Mouse (Mus musculus) embryonic facial prominence, embryonic 12.5 days (tissue): Measurements from ENCODE around the gene Cdkn2a. TPM values are rescaled to one million over a fixed set of nuclear protein-coding genes. Genes with fewer than 3 reads are reported as not detected.
A peak's percentile ranks its signal among the peaks of the same experiment; 100 is the strongest.

Experiments used
- ATAC-seq: fragments of 200-750 bp; cut with Nextera tagmentation; 2 replicates; pipeline ENCODE4 v1.8.0; 2017; ENCODE audit not compliant: insufficient number of reproducible peaks, insufficient read depth, low FRiP score, low TSS enrichment
- H3K27ac ChIP-seq: fragments of 300-500 bp; sonication (generic); 2 replicates; pipeline ENCODE4 v1.5.1; 2016; ENCODE audit warnings: mild to moderate bottlenecking
- H3K27me3 ChIP-seq: fragments of 300-500 bp; sonication (generic); 2 replicates; pipeline ENCODE4 v1.6.1; 2016; ENCODE audit warnings: mild to moderate bottlenecking, moderate library complexity
- H3K36me3 ChIP-seq: fragments of 300-500 bp; sonication (generic); 2 replicates; pipeline ENCODE4 v1.6.1; 2016; ENCODE audit warnings: mild to moderate bottlenecking
- H3K4me1 ChIP-seq: fragments of 300-500 bp; sonication (generic); 2 replicates; pipeline ENCODE4 v1.6.1; 2016
- H3K4me2 ChIP-seq: fragments of 300-500 bp; sonication (generic); replicated peaks from 2 replicates; pipeline ENCODE4 v1.6.1; 2016; ENCODE audit warnings: mild to moderate bottlenecking, moderate library complexity
- H3K4me3 ChIP-seq: fragments of 300-500 bp; sonication (generic); 2 replicates; pipeline ENCODE4 v1.5.1; 2016; ENCODE audit warnings: mild to moderate bottlenecking
- H3K9ac ChIP-seq: fragments of 300-500 bp; sonication (generic); 2 replicates; pipeline ENCODE4 v1.6.1; 2016; ENCODE audit warnings: mild to moderate bottlenecking, moderate library complexity
- H3K9me3 ChIP-seq: fragments of 300-500 bp; sonication (generic); 2 replicates; pipeline ENCODE4 v1.6.1; 2016; ENCODE audit warnings: mild to moderate bottlenecking, moderate library complexity
- WGBS: fragments of 180-500 bp; shearing (Covaris S2); methylation state at CpG from one replicate; pipeline ENCODE4 v1.1.7; 2016; 5-methylcytosine and 5-hydroxymethylcytosine counted together
- polyA plus RNA-seq: library from polyadenylated mRNA; unstranded; fragments of >200 nt; fragmentation: Nextera tagmentation; extraction: Ambion mirVana; gene quantifications from 2 replicates; pipeline ENCODE4 v1.2.1, GENCODE M21; 2016

The Cdkn2a gene
- not detected in 2 replicates for polyA plus RNA-seq

DNA sequence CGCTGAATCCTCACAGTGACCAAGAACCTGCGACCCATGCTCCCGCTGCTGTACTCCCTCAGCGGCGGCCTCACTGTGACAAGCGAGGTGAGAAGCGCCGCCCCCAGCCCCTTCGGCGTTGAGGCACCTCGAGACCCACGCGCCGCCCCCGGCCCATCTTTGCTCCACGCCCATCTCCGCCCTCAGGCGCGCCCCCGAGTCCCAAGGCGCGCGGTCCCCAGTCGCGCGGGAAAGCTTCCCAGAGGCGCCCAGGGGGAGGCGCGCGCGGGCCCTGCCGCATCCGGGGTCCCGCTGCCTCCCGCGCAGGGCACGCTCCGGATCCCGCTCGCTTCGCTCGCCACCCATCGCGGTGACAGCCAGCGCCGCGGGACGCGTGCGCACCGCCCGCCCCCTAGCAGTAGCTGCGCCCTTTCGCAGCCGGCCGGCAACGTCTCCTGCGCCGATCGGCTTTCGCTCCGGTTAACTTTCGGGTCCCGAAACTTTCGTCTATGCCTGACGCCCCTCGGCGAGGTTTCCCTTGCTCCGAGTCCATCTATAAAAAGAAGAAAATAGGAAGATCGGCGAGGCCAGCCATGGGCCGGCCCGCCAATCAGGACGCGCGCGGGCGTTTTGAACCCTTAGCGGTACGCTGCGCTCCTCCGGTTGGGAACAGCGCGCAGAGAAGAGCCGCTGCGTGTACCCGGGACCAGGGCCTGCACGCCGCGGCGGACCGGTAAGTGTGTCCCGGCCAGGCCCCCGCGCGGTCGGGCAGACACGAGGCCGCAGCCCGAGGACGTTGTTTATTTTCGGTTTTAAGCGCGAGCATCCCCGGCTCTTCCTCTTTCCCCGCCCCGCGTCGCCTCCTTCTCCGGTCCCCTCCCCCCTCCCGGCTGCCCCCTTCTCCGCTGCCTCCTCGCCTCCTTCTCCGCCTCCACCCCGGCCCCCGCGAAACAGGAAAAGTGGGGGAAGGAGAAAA, at the start of gene Cdkn2a:
TSS of gene Cdkn2a (minus strand) at position 168 of the 955 bp plus-strand sequence.
- Histone ChIP-seq H3K9me3 (no peaks in the 10 kb centered on the region), H3K4me2 (peak within 1 kb of the TSS; percentile 96), H3K4me3 (peak within 1 kb of the TSS; percentile 50), H3K36me3 (no peaks in the 10 kb centered on the region), H3K27ac (no peak within 1 kb of the TSS), H3K9ac (peak within 1 kb of the TSS; percentile 43), H3K4me1 (peaks cover 6% of the 10 kb centered on the region), H3K27me3 (peaks cover 85% of the 10 kb centered on the region)
- peak; percentile 64 for ATAC-seq
- under 1% methylated on average over 106 of the region's 117 CpGs for WGBS

DNA sequence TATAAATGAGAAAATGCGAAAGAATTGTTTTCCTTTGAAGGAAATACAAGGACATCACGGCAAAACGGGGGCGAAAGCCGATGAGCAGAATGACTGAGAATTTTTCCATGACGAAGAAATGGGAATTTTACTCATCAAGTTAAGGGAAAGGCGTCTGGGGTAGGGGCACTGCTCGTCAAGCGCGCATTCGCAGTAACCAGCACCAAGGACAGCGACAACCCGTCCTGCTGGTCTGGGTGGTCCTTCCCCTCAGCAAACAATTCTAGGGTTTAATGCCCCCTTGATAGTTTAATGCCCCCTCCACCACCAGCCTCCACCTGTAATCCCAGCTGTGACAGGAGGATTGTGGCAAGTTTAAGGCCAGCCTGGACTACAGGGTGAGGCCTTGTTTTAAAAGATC, 19.0 kb upstream of the Cdkn2a start:
- no peak overlapping the region for H3K4me2 ChIP-seq
- H3K4me1 ChIP-seq = peaks cover 8% of the 10 kb centered on the region; the same call in 1 of the 2 replicates
- H3K9me3 ChIP-seq = no peaks in the 10 kb centered on the region
- no peak for ATAC-seq
- 7% methylated on average over 13 of the region's 13 CpGs for WGBS
- H3K9ac ChIP-seq = no peak overlapping the region
- H3K36me3 ChIP-seq = no peaks in the 10 kb centered on the region
- peaks cover 46% of the 10 kb centered on the region for H3K27me3 ChIP-seq
- no peak overlapping the region for H3K27ac ChIP-seq
- H3K4me3 ChIP-seq = no peak overlapping the region

DNA sequence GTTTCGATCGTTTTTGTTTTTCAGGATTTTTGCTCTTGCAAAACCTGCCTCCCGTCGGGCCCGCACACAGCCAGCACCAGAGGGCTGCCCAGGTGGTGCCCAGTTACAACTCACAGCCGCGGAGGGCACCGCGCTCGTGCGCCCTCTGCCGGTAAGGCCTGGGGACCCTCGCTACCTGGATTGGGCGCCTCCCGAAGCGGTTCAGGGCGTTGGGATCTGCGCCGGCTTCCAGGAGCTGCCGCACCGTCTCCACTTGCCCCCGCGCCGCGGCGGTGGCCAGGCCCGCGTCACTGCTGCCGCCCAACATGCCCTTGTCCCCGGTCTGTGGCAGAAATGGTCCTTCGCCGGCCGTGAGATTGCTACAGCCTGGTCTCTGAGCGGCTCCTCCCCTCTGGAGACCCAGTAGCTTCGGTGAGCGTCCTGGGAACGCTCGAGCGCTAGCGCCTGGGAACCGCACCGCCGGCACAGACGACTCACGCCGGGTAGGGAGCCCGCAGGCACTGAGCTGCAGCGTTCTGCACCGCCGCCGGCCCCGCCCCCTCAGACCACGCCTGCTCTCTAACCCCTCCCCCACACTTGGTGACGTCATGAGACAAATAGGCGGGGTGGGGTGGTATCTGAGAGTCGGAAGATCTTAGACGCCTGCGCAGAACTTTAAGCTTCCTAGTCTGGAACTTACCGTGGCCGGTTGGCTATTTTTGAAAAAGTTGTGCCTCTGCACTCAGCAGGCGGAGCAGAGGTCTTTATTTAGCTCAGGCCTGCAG, 16.2 kb upstream of the Cdkn2a start, which contains the start of gene Cdkn2b:
TSS of gene Cdkn2b (minus strand) at position 549 of the 764 bp plus-strand sequence.
- H3K9ac ChIP-seq = no peak within 1 kb of the TSS
- no peak within 1 kb of the TSS for H3K27ac ChIP-seq
- H3K9me3 ChIP-seq = no peaks in the 10 kb centered on the region
- H3K4me3 ChIP-seq = peak within 1 kb of the TSS; percentile 44
- no peaks in the 10 kb centered on the region for H3K36me3 ChIP-seq
- H3K4me1 ChIP-seq = peaks cover 8% of the 10 kb centered on the region; the same call in 1 of the 2 replicates
- under 1% methylated on average over 61 of the region's 61 CpGs for WGBS
- H3K4me2 ChIP-seq = peak within 1 kb of the TSS; percentile 92
- H3K27me3 ChIP-seq = peaks cover 72% of the 10 kb centered on the region
- ATAC-seq = peak; percentile 90

DNA sequence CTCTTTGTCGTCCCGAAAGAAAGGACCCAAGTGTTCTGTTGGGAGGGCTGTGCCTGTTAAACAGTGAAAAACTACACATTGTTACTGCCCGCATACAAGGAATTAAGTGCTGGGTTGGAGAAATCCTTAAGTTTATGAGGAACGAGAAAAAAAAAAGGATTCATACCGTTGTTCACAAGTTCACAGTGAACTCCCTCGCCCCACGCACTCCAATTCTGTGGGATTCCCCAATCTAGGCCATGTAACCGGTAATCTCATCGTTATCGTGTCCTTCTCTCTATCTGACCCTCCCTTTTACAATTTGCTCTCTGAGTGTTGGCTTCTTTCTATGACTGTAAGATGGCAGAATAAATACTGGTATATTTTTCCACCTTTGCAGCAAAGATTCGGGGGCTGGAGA, 15.5 kb upstream of the Cdkn2a start:
- under 1% methylated on average over 11 of the region's 11 CpGs for WGBS
- H3K36me3 ChIP-seq = no peaks in the 10 kb centered on the region
- no peak overlapping the region for H3K27ac ChIP-seq
- H3K4me3 ChIP-seq = peak overlapping the region; percentile 44; the same call in 1 of the 2 replicates
- peaks cover 8% of the 10 kb centered on the region; the same call in 1 of the 2 replicates for H3K4me1 ChIP-seq
- H3K9me3 ChIP-seq = no peaks in the 10 kb centered on the region
- peaks cover 77% of the 10 kb centered on the region for H3K27me3 ChIP-seq
- peak overlapping the region; percentile 92 for H3K4me2 ChIP-seq
- ATAC-seq = no peak
- no peak overlapping the region for H3K9ac ChIP-seq

DNA sequence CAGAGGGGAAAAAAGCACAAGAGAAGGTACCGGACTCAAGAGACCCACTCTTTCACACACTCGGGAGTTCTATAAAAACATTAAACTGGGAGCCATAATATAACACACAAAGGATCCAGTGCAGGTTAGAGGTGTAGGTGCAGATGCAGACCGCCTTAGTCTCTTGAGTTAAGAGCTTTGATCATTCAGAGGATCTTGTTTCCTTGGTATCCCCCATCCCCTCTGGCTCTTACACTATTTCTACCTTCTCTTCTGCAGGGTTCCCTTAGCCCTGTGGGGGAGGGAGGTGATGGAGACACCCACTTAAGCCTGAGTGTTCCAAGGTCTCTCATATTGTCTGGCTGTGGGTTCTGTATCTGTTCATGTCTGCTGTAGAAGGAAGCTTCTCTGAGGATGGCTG, 13.5 kb upstream of the Cdkn2a start:
- 9% methylated on average over 3 of the region's 3 CpGs for WGBS
- peaks cover 11% of the 10 kb centered on the region; the same call in 1 of the 2 replicates for H3K4me1 ChIP-seq
- no peaks in the 10 kb centered on the region for H3K36me3 ChIP-seq
- no peak overlapping the region for H3K4me2 ChIP-seq
- no peak overlapping the region for H3K9ac ChIP-seq
- ATAC-seq = no peak
- H3K27ac ChIP-seq = no peak overlapping the region
- no peak overlapping the region for H3K4me3 ChIP-seq
- no peaks in the 10 kb centered on the region for H3K9me3 ChIP-seq
- H3K27me3 ChIP-seq = peaks cover 90% of the 10 kb centered on the region

DNA sequence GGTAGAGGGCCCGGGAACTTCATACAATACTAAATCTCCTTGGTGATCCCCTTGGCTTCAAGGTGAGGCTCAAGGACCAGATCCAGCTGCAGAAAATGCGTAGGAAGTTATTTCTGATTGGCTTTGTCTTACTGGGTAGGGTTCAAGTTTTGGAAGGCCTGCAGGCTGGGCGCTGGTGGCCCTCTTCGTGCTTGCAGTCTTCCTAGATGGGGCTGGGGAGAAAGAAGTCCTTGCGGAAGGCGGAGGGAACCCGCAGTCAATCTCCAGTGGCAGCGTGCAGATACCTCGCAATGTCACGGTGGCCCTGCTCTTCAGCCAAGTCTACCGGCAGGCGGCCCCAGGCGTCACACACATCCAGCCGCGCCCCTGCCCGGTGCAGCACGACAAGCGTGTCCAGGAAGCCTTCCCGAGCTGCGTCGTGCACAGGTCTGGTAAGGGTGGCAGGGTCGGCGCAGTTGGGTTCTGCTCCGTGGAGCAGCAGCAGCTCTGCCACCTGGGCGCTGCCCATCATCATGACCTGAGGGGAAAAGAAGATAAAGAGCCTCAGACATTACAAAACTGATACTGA, 12.4 kb upstream of the Cdkn2a start:
- Histone ChIP-seq H3K4me1 (peaks cover 11% of the 10 kb centered on the region; the same call in 1 of the 2 replicates), H3K9ac (no peak overlapping the region), H3K27ac (no peak overlapping the region), H3K36me3 (no peaks in the 10 kb centered on the region), H3K4me2 (no peak overlapping the region), H3K4me3 (no peak overlapping the region), H3K27me3 (peaks cover 86% of the 10 kb centered on the region), H3K9me3 (no peaks in the 10 kb centered on the region)
- no peak for ATAC-seq
- WGBS = under 1% methylated on average over 25 of the region's 25 CpGs

DNA sequence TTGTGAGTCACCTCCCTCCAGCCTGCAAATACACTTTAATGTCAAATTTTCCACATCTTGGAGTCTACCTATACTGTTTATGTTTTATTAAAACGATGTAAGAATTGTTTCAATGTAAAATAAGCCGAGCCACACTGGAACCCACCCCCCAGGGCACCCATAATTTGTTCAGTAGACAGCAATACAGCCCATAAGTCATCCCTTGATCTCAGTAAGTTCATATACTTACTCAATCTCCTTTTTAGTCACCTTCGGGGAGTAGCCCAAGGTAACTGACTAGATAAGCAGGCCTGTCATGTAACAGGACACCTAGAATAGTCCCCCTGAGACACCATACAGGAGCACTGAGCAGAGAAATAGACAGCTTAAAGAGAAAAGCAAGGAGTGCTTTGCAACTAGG, 11.2 kb upstream of the Cdkn2a start:
- Histone ChIP-seq H3K4me3 (no peak overlapping the region), H3K9me3 (no peaks in the 10 kb centered on the region), H3K27me3 (peaks cover 81% of the 10 kb centered on the region), H3K4me1 (peaks cover 9% of the 10 kb centered on the region; the same call in 1 of the 2 replicates), H3K9ac (no peak overlapping the region), H3K36me3 (no peaks in the 10 kb centered on the region), H3K27ac (no peak overlapping the region), H3K4me2 (no peak overlapping the region)
- WGBS = 5% methylated on average over 3 of the region's 3 CpGs
- no peak for ATAC-seq

DNA sequence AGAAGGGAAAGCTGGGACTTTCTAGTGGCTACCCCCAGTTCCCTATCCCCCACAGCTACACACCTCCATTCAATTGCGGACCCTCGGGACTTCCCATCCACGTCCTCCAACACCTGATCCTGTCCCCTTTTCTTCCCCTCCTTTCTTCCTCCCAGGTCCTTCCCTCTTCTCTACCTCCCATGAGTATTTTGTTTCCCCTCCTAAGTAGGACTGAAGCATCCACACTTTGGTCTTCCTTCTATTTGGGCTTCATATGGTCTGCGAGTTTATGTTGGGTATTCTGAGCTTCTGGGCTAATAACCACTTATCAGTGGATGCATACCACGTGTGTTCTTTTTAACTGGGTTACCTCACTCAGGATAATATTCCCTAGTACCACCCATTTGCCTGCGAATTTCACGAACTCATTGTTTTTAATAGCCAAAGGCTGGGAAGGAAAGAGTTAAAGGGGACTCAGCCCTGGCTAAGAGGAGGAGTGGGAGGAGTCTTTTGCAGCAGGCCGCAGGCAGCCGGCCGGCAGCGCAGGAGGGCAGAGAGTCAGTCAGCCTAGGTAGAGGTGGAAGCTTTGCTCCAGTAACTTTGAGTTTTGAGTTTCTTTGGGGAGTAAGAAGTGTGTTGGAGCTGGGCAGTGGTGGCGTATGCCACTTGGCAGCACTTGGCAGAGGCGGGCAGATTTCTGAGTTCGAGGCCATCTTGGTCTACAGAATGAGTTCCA, 9.0 kb upstream of the Cdkn2a start:
- ATAC-seq = 0 out of 2 replicates have a peak, but pooled peaks have one; percentile 56
- Histone ChIP-seq H3K27me3 (peaks cover 81% of the 10 kb centered on the region), H3K4me1 (peaks cover 3% of the 10 kb centered on the region; the same call in 1 of the 2 replicates), H3K36me3 (no peaks in the 10 kb centered on the region), H3K9ac (no peak overlapping the region), H3K4me3 (no peak overlapping the region), H3K9me3 (no peaks in the 10 kb centered on the region), H3K4me2 (no peak overlapping the region), H3K27ac (no peak overlapping the region)
- 1% methylated on average over 14 of the region's 14 CpGs for WGBS

DNA sequence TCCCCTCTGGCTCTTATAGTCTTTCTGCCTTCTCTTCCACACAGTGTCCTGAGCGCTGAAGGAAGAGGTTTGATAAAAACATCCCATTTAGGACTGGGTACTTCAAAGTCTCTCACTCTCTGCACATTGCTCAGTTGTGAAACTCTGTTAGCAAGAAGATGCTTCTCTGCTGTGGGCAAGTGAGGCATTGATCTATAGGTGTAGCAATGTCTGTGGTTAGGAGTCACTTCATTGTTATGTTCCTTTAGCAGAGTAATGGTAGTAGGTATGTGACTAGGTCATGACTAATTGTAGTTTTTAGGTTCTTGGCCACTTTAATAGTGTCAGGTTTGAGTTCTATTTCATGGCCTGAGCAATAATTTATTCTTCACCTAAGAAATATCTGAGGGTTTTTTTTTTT, 7.7 kb upstream of the Cdkn2a start:
- 6% methylated on average over 1 of the region's 1 CpGs for WGBS
- Histone ChIP-seq H3K27me3 (peaks cover 80% of the 10 kb centered on the region), H3K4me3 (no peak overlapping the region), H3K4me2 (no peak overlapping the region), H3K9ac (no peak overlapping the region), H3K9me3 (no peaks in the 10 kb centered on the region), H3K4me1 (peaks cover 3% of the 10 kb centered on the region; the same call in 1 of the 2 replicates), H3K27ac (no peak overlapping the region), H3K36me3 (no peaks in the 10 kb centered on the region)
- no peak for ATAC-seq

DNA sequence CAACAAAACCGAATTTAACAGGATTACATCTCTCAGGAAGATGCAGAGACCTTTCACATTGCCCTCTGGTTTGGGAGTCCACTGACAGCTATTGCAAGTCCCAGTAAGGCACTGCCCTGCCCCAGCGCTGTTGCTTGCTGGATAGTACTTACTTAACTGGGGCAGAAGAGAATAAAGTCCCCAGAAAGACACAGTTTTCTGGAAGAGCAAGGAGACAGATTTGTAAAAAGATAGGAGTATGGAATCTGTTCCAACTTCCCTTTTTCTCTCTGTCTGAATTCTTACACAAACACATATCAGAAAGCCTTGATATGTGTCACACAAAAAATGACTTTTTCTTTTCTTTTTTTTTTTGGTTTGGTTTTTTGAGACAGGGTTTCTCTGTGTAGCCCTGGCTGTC, 5.3 kb upstream of the Cdkn2a start:
- Histone ChIP-seq H3K36me3 (no peaks in the 10 kb centered on the region), H3K4me2 (no peak overlapping the region), H3K27me3 (peaks cover 81% of the 10 kb centered on the region), H3K9me3 (no peaks in the 10 kb centered on the region), H3K4me3 (no peak overlapping the region), H3K9ac (no peak overlapping the region), H3K4me1 (peaks cover 3% of the 10 kb centered on the region; the same call in 1 of the 2 replicates), H3K27ac (no peak overlapping the region)
- 1% methylated on average over 2 of the region's 2 CpGs for WGBS
- ATAC-seq = no peak
